Mouse (Mus musculus) embryonic facial prominence, embryonic 15.5 days (tissue): ENCODE data around the gene Olfr1378. TPM values are rescaled to one million over a fixed set of nuclear protein-coding genes. Genes with fewer than 3 reads are reported as not detected.

Source experiments
- ATAC-seq: fragments of 200-750 bp; cut with Nextera tagmentation; 2 replicates; pipeline ENCODE4 v1.8.0; 2017; ENCODE audit warnings: low read depth, moderate TSS enrichment; ENCODE audit not compliant: insufficient number of reproducible peaks, low FRiP score, low TSS enrichment
- H3K27ac ChIP-seq: fragments of 300-500 bp; sonication (generic); replicated peaks from 2 replicates; pipeline ENCODE4 v1.5.1; 2015; ENCODE audit warnings: mild to moderate bottlenecking, inconsistent platforms
- H3K27me3 ChIP-seq: fragments of 300-500 bp; sonication (generic); 2 replicates; pipeline ENCODE4 v1.6.1; 2015; ENCODE audit warnings: inconsistent platforms
- H3K36me3 ChIP-seq: fragments of 300-500 bp; sonication (generic); 2 replicates; pipeline ENCODE4 v1.6.1; 2015; ENCODE audit warnings: mild to moderate bottlenecking, inconsistent platforms
- H3K4me1 ChIP-seq: fragments of 300-500 bp; sonication (generic); 2 replicates; pipeline ENCODE4 v1.6.1; 2015; ENCODE audit warnings: inconsistent platforms
- H3K4me2 ChIP-seq: fragments of 300-500 bp; sonication (generic); replicated peaks from 2 replicates; pipeline ENCODE4 v1.6.1; 2015; ENCODE audit warnings: mild to moderate bottlenecking, inconsistent platforms
- H3K4me3 ChIP-seq: fragments of 300-500 bp; sonication (generic); replicated peaks from 2 replicates; pipeline ENCODE4 v1.5.1; 2015; ENCODE audit warnings: mild to moderate bottlenecking, inconsistent platforms
- H3K9ac ChIP-seq: fragments of 300-500 bp; sonication (generic); 2 replicates; pipeline ENCODE4 v1.6.1; 2015; ENCODE audit warnings: inconsistent platforms
- H3K9me3 ChIP-seq: fragments of 300-500 bp; sonication (generic); replicated peaks from 2 replicates; pipeline ENCODE4 v1.6.1; 2016; ENCODE audit warnings: inconsistent platforms
- WGBS: fragments of 180-500 bp; shearing (Covaris S2); methylation state at CpG from one replicate; pipeline ENCODE4 v1.1.7; 2015; 5-methylcytosine and 5-hydroxymethylcytosine counted together
- polyA plus RNA-seq: library from polyadenylated mRNA; unstranded; fragments of >200 nt; fragmentation: Nextera tagmentation; extraction: Ambion mirVana; gene quantifications from 2 replicates; pipeline ENCODE4 v1.2.1, GENCODE M21; 2015

The Olfr1378 gene
- polyA plus RNA-seq, 1 experiment from 2014 or later, result not detected

- H3K9ac ChIP-seq, result no peak overlapping the region
- no peak for ATAC-seq
- no peaks in the 10 kb centered on the region for H3K27me3 ChIP-seq
- H3K27ac ChIP-seq, result no peak overlapping the region
- H3K9me3 ChIP-seq, result no peaks in the 10 kb centered on the region
- H3K36me3 ChIP-seq, result no peaks in the 10 kb centered on the region
- no peaks in the 10 kb centered on the region for H3K4me1 ChIP-seq
- WGBS, result 70% methylated on average over 2 of the region's 2 CpGs
- H3K4me3 ChIP-seq, result no peak overlapping the region
- no peak overlapping the region for H3K4me2 ChIP-seq
Observed at GRCm38 (mm10) chr11:50964886-50965285, 1.4 kb upstream of the Olfr1378 start.

GRCm38 (mm10) chr11:50977216-50977615 lies 10.9 kb downstream of the Olfr1378 start:
- Histone ChIP-seq H3K4me3 (no peak overlapping the region), H3K9me3 (no peaks in the 10 kb centered on the region), H3K36me3 (no peaks in the 10 kb centered on the region), H3K27me3 (no peaks in the 10 kb centered on the region), H3K4me2 (no peak overlapping the region), H3K27ac (no peak overlapping the region), H3K9ac (no peak overlapping the region), H3K4me1 (no peaks in the 10 kb centered on the region)
- WGBS, result 69% methylated on average over 4 of the region's 4 CpGs
- ATAC-seq, result no peak

GRCm38 (mm10) chr11:50981667-50982066 lies 15.3 kb downstream of the Olfr1378 start, which contains the start of gene Olfr1377:
Gene Olfr1377, plus strand, starts transcription at chr11:50981967.
- no peaks in the 10 kb centered on the region for H3K36me3 ChIP-seq
- H3K4me1 ChIP-seq, result no peaks in the 10 kb centered on the region
- ATAC-seq, result no peak
- no peaks in the 10 kb centered on the region for H3K9me3 ChIP-seq
- H3K4me2 ChIP-seq, result no peak within 1 kb of the TSS
- no peak within 1 kb of the TSS for H3K9ac ChIP-seq
- no peaks in the 10 kb centered on the region for H3K27me3 ChIP-seq
- 68% methylated on average over 5 of the region's 5 CpGs for WGBS
- H3K27ac ChIP-seq, result no peak within 1 kb of the TSS
- no peak within 1 kb of the TSS for H3K4me3 ChIP-seq

GRCm38 (mm10) chr11:51003296-51003695 lies 37.0 kb downstream of the Olfr1378 start, which contains the start of gene Olfr51:
Gene Olfr51, plus strand, starts transcription at chr11:51003596.
- H3K27me3 ChIP-seq, result no peaks in the 10 kb centered on the region
- WGBS, result 72% methylated on average over 5 of the region's 5 CpGs
- no peaks in the 10 kb centered on the region for H3K9me3 ChIP-seq
- ATAC-seq, result no peak
- H3K4me2 ChIP-seq, result no peak within 1 kb of the TSS
- no peak within 1 kb of the TSS for H3K4me3 ChIP-seq
- no peaks in the 10 kb centered on the region for H3K4me1 ChIP-seq
- no peak within 1 kb of the TSS for H3K9ac ChIP-seq
- no peaks in the 10 kb centered on the region for H3K36me3 ChIP-seq
- no peak within 1 kb of the TSS for H3K27ac ChIP-seq

GRCm38 (mm10) chr11:51011821-51012220 lies 45.5 kb downstream of the Olfr1378 start:
- Histone ChIP-seq H3K4me2 (no peak overlapping the region), H3K4me3 (no peak overlapping the region), H3K9me3 (no peaks in the 10 kb centered on the region), H3K4me1 (no peaks in the 10 kb centered on the region), H3K36me3 (no peaks in the 10 kb centered on the region), H3K9ac (no peak overlapping the region), H3K27ac (no peak overlapping the region), H3K27me3 (no peaks in the 10 kb centered on the region)
- 60% methylated on average over 5 of the region's 5 CpGs for WGBS
- ATAC-seq, result no peak

- Histone ChIP-seq H3K9ac (no peak within 1 kb of the TSS), H3K9me3 (no peaks in the 10 kb centered on the region), H3K27me3 (no peaks in the 10 kb centered on the region), H3K4me1 (no peaks in the 10 kb centered on the region), H3K36me3 (no peaks in the 10 kb centered on the region), H3K4me2 (no peak within 1 kb of the TSS), H3K27ac (no peak within 1 kb of the TSS), H3K4me3 (no peak within 1 kb of the TSS)
- no peak for ATAC-seq
- 63% methylated on average over 1 of the region's 1 CpGs for WGBS
Observed at GRCm38 (mm10) chr11:51013936-51014335, 47.6 kb downstream of the Olfr1378 start, which contains the start of gene Olfr54. Gene Olfr54, plus strand, starts transcription at chr11:51014236.

GRCm38 (mm10) chr11:51016341-51016740 lies 50.0 kb downstream of the Olfr1378 start:
- WGBS, result 44% methylated on average over 2 of the region's 2 CpGs
- no peak for ATAC-seq
- Histone ChIP-seq H3K4me1 (no peaks in the 10 kb centered on the region), H3K9ac (no peak overlapping the region), H3K9me3 (no peaks in the 10 kb centered on the region), H3K27me3 (no peaks in the 10 kb centered on the region), H3K36me3 (no peaks in the 10 kb centered on the region), H3K4me3 (no peak overlapping the region), H3K4me2 (no peak overlapping the region), H3K27ac (no peak overlapping the region)

Other genes with a start within 250 kb of the Olfr1378 start
- gene Zfp354c, start 138.8 kb upstream of the Olfr1378 start, polyA plus RNA-seq, result 34.2 and 35.1 TPM in 2 replicates
- 0.81 and 0.95 TPM in 2 replicates for gene Zfp879, start 125.0 kb upstream of the Olfr1378 start, polyA plus RNA-seq
- 0.33 and 0.39 TPM in 2 replicates for gene Grm6, start 115.8 kb upstream of the Olfr1378 start, polyA plus RNA-seq
- 7.0 and 7.6 TPM in 2 replicates for gene Zfp454, start 78.9 kb upstream of the Olfr1378 start, polyA plus RNA-seq
- gene Zfp2, start 50.4 kb upstream of the Olfr1378 start, polyA plus RNA-seq, result 9.3 and 10.3 TPM in 2 replicates
- 2.5 and 2.7 TPM in 2 replicates for gene Zfp354b, start 34.9 kb upstream of the Olfr1378 start, polyA plus RNA-seq
- gene 4933414I15Rik, start 22.8 kb upstream of the Olfr1378 start, polyA plus RNA-seq, result not detected in 2 replicates
- gene Prop1, start 12.8 kb upstream of the Olfr1378 start, polyA plus RNA-seq, result not detected in 2 replicates
- 0.13 and 0.20 TPM in 2 replicates for gene Olfr1377, start 15.4 kb downstream of the Olfr1378 start, polyA plus RNA-seq
- not detected in 2 replicates for gene Olfr51, start 37.1 kb downstream of the Olfr1378 start, polyA plus RNA-seq
- 0.04 and 0.13 TPM in 2 replicates for gene Olfr54, start 47.7 kb downstream of the Olfr1378 start, polyA plus RNA-seq
- gene Olfr1375, start 81.6 kb downstream of the Olfr1378 start, polyA plus RNA-seq, result not detected in 2 replicates
- gene Zfp354a, start 92.7 kb downstream of the Olfr1378 start, polyA plus RNA-seq, result 10.1 and 10.6 TPM in 2 replicates